Mouse (Mus musculus) kidney, adult 18-20 months (tissue): ENCODE measurements around the gene Carnmt1.
"Not testable (repeated sequence)": the region's sequence is repeated elsewhere in the genome, so short reads cannot be mapped to it uniquely, and the experiment has no call there.

ENCODE experiments used
- DNase-seq: peaks from one replicate; pipeline ENCODE4 v3.0.0; 2021

Carnmt1 gene

DNA sequence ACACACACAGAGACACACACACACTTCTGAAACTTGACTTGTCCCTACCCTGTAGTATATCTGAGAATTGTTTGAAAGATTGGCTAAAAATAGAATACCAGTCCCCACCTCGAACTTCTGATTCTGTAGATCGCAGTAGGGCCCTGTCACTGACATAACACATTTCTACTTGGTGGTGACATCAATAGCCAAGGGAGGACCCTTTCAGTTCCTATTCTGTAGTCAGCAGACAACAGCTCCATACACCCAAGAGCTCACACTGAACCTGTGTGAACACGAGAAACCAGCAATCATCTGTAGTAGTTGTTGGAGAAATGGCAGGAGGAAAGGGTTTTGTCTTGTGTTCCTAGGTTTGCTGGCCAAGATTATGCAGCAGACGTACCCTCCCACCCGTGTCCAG, 15.6 kb upstream of the Carnmt1 start:
- no peak for DNase-seq

DNA sequence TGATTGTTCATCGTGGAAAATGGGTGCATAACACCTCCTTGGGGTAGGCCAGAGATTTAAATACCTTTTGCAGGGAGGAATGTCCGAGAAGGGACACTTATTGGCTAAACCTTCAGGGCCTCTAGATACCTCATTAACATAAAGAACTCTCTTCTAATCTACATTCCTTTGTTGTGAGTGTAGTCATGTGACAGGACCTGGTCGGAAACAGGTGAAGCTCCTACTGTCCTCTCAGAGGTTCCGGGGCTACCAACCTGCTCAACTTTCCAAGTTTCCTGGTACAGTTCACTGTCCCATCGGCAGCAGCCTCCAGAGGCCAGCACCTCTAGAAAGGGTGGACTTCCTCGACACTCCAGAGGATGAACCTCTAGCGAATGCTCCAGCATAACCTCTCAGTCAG, 14.6 kb upstream of the Carnmt1 start:
- no peak for DNase-seq

DNA sequence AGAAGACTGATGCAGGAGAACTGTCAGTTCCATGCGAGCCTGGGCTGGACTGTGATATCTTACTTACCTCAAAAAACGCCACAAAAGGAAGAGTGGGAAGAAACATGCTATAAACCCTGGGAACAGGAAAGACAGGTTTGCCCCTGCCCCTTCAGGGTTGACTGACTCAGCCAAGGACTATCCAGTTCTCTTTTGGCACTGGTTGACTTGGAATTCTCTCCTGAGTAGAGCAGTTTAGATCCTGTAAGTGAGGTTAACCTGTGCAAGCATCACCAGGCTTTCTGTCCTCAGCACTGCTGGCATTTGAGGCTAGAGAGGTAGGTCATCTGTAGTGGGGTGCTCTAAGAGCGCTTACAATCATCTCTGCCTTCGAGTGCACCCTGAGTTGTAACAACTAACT, 12.1 kb upstream of the Carnmt1 start:
- DNase-seq = no peak

DNA sequence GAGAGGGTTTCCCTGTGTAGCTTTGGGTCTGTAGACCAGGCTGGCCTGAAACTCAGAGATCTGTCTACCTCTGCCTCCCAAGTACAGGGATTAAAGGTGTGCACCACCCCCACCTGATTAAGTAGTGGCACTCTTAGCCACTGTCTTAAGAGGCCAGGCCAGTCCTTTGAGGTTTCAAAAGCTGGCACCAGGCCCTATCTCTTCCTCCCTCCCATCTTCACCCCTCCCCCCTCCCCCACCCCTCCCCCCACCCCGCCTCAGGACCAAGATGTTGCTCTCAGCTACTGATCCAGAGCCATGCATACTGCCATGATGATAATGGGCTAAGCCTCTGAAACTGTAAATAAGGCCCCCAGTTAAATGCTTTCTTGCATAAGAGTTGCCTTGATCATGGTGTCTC, 11.2 kb upstream of the Carnmt1 start:
- DNase-seq = no peak

DNA sequence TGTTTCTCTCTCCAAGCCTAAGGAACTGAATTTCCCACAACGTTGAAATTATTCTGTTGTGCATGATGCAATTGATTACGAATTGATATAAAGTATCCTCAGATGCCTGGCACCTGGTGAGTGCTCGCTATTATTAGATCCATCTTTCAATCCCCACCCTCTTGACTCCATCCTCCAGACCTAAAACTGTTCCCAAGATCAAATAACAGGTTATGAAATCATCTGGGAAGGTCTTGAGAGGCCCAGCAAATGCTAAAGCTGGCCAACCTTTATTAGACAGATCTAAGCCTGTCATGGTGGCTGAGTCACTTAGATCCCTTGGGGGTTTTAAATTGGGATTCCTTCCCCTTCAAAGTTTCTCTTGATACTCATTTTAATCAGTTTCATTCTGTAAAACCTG, 10.1 kb upstream of the Carnmt1 start:
- no peak for DNase-seq

DNA sequence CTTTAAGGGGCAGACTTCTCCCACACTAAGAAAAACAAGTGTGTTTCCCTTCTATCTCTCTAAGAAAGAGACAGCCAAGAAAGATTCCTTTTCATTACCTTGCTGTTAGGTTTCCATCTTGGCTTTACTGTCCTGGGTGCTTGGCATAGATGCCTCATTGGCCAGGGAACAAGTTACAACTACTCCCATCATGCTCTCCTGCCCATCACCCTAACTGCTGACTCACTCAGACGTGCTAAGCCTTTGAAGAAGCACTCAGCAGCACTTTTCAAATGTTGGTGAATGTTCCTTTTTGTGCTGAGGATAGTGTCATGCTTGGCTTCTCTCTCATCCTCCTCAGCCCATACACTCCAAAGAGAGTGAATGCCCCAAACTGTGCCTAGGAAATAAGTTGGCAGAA, 8.9 kb upstream of the Carnmt1 start:
- DNase-seq = no peak

DNA sequence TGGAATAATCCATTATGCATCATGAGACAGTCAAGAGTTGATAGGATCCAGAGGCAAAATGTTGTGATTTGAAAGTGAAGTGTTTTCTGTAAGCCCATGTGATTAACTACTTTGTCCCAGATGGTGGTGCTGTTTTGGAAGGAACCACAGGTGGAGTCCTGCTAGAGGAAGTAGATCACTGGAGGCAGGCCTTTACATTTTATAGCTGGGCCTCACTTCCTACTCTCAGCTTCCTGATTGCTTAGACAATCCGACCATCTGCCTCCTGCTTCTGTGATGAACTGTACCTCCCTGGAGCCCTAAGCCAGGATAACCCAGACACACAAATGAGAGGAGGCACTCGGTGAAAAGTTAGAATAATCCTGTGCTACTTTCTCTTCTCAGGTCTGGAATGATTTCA, 6.7 kb upstream of the Carnmt1 start:
- no peak for DNase-seq

DNA sequence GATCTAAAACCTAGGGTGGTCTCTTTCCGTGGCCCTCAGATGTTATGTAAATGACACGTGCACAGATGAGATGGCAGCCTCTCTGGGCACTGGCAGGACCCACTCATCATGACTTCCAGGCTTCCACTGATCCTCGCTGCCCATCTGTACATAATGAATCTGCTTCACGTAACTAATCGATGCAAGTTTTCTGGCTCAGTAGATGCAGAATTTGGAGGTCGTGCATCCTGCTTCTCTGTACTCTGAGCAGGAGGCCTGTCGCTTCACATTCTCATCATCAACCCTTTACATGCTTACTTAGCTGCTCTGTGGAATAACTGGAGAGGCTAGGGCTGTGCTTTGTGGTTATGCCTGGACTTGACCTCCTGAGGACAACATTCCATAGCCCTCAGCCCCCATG, 3.6 kb upstream of the Carnmt1 start:
- no peak for DNase-seq

DNA sequence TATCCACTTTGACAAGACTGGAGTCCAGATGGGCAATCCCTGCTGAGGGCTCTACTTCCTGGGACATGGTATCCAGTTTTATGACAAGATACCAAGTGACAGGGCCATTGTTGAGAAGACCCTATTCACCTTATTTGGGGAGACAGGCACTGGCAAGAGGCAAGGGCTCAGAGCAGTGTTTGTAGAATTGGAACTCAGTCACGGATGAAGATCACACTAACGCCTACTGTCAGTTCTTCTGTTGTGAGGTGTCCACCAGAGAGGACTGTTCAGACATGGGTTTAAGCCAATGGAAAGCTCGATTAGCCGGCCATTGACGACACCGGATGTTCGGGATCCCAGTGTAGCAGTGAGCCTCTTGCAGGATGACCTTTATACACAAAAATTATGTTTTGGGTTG, 1.0 kb upstream of the Carnmt1 start:
- DNase-seq = no peak

DNA sequence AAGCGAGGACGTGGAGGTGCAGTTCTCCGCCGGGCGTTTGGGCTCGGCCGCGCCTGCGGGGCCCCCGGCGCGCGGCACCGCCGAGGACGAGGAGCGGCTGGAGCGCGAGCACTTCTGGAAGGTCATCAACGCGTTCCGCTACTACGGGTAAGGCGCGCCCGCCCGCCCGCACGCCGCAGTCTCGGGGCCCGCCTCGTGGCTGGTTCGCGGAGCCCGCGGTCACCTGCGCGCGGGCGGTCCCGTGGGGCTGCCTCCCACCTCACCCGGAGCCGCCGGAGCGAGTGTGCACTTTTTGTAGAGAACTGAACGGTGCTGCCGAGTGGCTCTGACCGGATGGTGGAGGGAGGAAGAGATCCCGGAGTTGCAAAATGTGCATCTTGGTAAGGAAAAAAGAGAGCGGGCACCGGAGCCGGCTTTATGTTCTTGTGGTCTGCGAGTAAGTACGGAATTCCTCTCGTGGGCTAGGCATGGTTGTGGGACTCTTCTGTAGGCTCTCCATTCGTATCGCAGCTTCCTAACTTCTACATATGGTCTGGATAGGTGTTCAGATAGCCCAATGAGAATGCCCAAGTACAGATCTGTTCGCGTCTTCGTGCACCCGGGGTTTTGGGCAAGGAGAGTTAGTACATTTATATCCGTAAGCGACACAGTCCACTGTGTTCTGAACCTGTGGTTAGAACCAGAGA, 635 bp downstream of the Carnmt1 start:
- peak; percentile 59 for DNase-seq

DNA sequence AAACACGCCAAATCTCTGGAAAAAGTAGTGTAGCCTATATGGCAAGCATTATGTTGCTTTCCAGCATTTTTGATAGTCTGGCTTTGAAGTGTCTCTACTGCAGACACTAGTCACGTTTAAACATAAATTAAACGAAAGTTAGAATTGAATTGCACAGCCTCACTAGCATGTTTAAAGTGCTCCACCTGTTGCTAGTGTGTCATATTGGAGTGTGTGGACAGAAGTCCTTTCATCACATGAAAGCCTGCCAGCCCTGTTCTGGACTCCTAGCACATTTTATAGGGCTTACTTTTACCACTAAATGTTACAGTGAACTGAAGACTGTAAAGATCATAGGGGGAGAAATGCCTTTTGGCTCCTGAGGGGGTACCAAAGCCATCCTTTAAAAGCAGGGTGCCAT, 1.9 kb downstream of the Carnmt1 start:
- no peak for DNase-seq

DNA sequence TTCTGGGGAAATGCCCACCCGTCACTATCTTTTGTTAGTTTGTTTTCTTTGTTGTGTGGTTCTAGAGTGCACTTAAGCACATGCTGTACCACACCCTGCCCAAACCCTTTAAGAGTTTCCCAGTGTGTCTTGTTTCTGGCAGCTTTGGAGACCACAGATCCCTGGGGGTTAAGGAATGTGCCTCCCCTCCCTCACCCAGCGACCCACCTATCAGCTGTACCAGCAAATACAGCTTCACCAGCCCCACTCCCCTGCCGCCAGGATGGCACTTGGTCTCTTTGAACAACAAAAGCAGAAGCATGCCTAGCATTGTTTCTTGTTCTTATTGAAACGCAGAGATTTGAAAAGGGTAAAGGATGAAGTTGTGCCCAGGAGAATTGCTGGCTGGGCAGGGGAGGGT, 2.6 kb downstream of the Carnmt1 start:
- DNase-seq = no peak

DNA sequence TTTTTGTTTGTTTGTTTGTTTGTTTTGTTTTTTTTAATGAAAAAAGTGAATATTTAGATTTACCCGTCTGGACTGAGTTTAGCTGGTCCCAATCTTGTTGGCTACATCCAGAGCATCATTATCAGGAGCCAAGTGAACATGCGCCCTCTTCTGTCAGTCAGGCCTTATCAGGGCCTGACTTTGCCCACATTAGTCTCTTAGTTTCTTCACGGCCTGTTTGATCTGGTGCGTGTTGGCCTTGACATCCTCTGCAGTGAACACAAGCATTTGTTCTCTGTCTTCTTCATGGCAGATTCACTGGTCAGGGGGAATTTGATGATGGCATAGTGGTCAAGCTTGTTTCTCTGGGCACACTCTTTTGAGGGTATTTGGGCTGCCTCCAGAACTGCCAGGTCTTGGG, 11.6 kb downstream of the Carnmt1 start:
- no peak for DNase-seq

DNA sequence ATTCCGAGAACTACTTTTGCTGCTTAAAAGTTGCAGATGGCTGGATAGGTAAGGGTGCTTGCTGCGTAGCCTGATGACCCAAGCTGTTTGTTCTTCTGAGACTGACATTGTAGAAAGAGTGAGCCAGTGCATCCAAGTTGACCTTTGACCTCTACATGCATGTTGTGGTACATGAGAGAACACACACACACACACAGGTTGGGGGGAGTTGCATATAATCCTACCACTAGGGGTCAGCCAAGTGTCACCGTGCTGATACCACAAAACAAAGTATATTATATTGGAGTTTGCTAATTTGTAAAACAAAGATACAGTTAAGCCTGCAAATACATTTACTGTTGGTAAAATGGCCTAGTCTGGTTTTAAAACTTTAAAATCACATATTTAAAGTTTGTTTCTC, 17.0 kb downstream of the Carnmt1 start:
- DNase-seq = peak; percentile 43

DNA sequence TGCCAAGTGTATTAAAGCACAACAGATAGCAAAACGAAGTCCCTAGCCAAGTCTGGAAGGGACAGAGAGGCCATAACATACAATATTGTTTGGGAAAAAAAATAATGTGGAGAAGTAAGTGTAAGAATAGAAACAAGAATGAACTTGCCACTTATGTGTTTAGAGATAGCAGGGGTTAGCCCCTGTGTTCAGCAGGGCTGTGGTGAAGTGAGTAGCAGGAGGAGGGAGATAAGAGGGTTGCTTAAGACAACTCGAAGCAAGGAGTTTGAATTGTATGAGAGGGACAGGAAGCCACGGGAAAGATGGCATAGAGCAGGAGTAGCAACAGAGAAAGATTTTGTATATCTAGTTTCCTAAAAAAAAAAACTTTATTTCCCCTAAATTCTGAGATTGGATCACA, 21.6 kb downstream of the Carnmt1 start:
- no peak for DNase-seq

DNA sequence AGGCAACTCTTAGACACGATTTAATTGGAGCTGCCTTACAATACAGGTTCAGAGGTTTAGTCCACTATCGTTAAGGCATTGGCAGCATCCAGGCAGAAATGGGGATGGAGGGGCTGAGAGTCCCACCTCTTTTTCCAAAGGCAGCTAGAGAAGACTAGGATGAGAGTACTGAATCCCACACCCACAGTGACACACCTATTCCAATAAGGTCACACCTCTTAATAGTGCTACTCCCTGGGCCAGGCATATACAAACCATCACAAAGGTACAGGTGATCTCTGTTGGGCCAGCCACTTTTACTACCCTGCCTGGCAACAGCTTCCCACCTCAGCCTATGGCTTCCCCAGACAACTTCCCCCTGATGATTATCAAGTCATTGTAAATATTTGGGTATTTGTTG, 22.2 kb downstream of the Carnmt1 start:
- no peak for DNase-seq

DNA sequence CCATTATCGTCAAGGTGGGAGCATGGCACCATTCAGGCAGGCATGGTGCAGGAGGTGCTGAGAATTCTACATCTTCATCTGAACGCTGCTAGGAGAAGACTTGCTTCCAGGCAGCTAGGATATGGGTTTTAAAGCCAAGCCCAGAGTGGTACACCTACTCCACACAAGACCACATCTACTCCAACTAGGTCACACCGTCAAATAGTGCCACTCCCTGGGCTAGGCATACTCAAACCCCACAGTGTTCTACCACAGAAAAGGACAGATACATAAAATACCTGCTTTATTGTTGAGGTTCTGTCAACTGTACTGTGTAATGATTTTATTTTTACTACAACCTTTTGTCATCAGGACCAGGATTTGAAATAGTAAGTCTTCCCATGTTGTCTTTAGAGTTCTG, 24.6 kb downstream of the Carnmt1 start:
- DNase-seq = no peak

DNA sequence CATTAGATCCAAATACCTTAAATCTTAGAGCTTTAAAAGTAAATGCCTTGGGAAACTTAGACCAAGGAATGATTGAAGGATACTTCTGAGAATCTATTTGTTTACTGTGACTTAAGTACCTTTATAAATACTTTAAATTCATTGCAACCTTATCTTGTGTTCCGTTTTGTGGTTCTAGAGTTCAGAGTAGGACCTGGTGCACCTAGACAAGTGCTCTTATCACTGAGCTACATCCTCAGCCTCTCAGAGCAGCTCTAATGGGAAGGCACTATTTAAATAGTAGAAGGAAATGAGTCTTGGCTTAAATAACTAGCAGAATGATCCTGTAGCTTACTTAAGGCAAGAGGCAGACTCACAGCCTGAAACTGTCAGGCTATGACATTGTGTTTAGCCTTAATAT, 25.0 kb downstream of the Carnmt1 start:
- DNase-seq = no peak

DNA sequence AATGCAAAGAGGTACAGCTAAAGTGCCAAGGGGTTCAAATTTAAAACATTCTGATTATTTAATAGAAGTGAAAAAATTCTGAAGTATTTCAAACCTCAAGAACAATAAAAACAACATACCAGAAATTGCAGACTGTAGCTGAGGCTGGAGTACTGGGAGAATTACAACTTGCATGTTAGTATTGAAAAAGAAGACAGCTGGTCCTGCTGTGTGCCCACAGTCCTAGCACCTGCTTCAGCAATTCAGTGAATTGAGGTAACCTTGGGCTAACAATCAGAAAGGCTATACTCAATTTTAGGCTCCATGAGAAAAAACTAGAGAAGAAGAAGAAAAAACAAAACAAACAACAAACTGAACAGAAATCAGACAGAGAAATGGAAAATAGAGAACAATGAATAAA, 37.5 kb downstream of the Carnmt1 start:
- DNase-seq = no peak

DNA sequence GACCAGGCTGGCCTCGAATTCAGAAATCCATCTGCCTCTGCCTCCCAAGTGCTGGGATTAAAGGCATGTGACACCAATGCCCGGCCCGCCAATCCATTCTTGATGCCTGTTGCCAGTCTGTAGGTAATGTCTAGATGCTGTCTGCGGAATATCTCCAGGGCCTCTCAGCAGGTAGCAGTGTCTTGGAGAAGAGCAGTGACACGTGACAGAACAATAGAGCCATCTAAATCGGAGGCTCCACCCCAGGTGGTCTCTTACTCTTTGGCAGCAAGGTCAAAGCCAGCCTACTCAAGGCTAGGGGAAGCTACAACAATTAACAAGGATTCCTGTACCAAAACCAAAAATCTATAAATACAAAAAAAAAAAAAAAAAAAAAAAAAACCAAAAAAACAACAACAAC, 40.3 kb downstream of the Carnmt1 start:
- no peak for DNase-seq

DNA sequence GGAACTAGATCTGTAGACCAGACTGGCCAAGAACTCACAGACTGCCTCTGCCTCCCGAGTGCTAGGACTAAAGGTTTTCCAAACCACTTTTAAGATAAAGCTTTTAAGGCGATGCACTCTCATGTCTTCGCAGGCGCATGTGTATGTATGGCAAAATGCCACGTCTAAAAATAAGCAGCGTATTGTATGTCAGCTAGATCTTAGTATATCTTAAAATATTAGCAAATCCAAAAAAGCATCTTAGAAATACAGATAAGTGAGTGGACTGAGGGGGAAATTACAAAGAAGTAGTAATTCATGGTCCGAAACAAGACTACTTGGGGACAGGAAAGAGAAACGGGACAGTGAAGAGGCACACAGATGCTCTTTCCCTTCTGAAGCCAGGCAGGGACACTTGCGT, 41.0 kb downstream of the Carnmt1 start:
- no peak for DNase-seq

DNA sequence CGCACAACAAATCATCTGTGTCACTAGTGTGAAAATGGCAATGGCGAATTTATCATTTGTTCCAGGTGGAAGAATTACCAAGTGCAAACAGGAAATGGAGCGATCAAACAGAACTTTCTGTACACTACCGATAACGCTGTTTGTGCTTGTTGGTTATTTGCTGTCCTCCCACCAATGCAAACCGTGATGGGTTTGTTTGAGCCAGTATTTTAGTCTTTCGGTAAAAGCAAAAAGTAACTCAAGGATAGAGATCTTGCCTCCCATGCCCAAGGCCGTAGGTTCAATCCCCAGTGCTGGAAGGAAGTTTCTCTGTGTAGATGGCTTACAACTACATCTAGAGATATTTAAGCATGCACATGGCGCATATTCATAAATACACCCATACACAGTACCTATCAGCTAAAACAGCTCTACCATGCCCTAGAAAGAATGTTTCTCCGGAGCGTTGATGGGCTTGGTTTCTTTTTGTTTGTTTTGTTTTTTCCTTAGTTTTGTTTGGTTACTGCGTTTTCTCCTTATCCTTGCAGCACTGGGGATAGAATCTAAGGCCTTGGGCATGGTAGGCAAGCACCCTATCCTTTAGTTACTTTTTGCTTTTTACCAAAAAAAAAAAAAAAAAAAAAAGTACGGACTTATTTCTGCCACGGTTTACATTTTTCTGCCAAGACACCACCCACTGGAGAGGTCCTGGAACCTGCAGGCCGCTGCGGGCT, 41.7 kb downstream of the Carnmt1 start:
- DNase-seq = no peak

DNA sequence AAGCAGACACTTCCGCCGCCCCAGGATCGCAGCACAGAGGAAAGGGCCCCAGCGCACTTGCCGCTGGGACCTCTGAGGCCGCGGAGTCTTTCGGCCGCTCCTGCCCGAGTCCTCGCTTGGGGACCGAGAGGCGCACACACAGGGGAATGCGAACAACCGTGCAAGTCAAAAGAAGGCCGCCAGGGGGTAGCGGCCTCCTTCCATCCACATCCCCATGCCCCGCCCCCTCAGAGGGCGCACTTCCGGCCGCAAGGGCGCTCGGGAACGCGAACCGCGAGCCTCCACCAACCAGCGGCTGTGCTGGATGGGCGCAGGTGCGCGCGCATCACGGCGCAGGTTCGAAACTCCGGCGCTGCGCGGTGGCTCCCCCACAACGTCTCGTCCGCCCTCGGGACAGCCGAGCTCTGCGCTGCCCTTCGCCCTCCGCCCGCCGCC, 42.3 kb downstream of the Carnmt1 start, which contains the start of gene D030056L22Rik:
Gene D030056L22Rik (plus strand): TSS at position 328 of the 435 bp plus-strand sequence.
- DNase-seq = peak; percentile 99

DNA sequence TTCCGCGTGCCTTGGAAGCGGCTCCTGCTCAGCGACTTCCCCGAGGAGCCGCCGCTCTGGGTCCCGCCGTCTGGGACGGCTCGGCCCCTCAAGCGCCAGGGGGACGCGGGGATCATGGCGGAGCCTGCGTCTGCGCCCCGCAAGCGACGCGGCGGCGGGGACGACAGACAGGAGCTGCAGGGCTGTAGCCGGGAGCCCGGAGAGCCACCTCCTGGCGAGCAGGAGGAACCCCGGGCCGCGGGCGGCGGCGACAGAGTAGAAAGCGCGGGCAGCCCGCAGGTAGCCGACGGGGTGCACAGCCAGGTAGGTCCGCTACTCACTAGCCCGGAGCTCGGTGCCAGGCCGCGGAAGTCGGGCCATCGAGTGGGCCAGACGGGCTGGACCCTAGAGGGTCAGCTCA, 42.8 kb downstream of the Carnmt1 start:
- DNase-seq = not testable (repeated sequence)

DNA sequence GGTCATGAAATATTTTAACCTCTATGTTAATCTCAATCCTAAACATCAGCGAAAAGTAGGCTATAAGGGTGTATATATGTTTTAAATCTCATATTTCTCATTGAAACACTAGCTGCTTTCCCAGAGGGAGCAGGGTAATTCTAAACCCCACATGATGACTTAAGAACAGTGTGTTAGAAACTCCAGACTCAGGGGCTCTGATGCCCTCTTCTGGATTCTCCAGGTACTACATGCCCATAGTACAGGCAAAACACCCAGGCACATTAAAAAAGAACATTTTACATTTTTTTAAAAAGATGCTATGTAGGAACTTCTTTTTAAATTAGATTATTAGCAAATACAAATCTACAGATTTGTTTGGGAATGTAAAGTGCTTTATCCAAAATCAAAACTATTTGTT, 45.8 kb downstream of the Carnmt1 start:
- peak; percentile 74 for DNase-seq
